Mouse (Mus musculus) kidney, postnatal 0 days (tissue): ENCODE data around the gene Llgl2. TPM values are rescaled to one million over a fixed set of nuclear protein-coding genes. Genes with fewer than 3 reads are reported as not detected.
A peak's percentile ranks its signal among the peaks of the same experiment; 100 is the strongest.

ENCODE experiments used
- ATAC-seq: fragments of 200-750 bp; cut with Nextera tagmentation; replicated peaks from 2 replicates; pipeline ENCODE4 v1.8.0; 2017; ENCODE audit warnings: low read depth, moderate number of reproducible peaks, moderate TSS enrichment, moderate library complexity; ENCODE audit not compliant: low FRiP score
- DNase-seq: peaks from one replicate; pipeline ENCODE4 v3.0.0-alpha.2; 2016; ENCODE audit warnings: low spot score
- H3K27ac ChIP-seq: fragments of 300-500 bp; sonication (generic); 2 replicates; pipeline ENCODE4 v1.5.1; 2014; ENCODE audit warnings: mild to moderate bottlenecking
- H3K27me3 ChIP-seq: fragments of 300-500 bp; sonication (generic); 2 replicates; pipeline ENCODE4 v1.6.1; 2014; ENCODE audit warnings: low read length, mixed read lengths; ENCODE audit not compliant: insufficient read depth
- H3K36me3 ChIP-seq: fragments of 300-500 bp; sonication (generic); 2 replicates; pipeline ENCODE4 v1.6.1; 2014; ENCODE audit warnings: low read length, mixed read lengths; ENCODE audit not compliant: insufficient read depth
- H3K4me1 ChIP-seq: fragments of 300-500 bp; sonication (generic); replicated peaks from 2 replicates; pipeline ENCODE4 v1.6.1; 2014; ENCODE audit warnings: antibody characterized with exemption, low read length, mixed read lengths; ENCODE audit not compliant: insufficient read depth
- H3K4me2 ChIP-seq: fragments of 300-500 bp; sonication (generic); 2 replicates; pipeline ENCODE4 v1.6.1; 2014; ENCODE audit warnings: mild to moderate bottlenecking, low read length, moderate library complexity, mixed read lengths
- H3K4me3 ChIP-seq: fragments of 300-500 bp; sonication (generic); replicated peaks from 2 replicates; pipeline ENCODE4 v1.5.1; 2014; ENCODE audit warnings: low read depth, low read length
- H3K9ac ChIP-seq: fragments of 300-500 bp; sonication (generic); 2 replicates; pipeline ENCODE4 v1.6.1; 2014; ENCODE audit warnings: low read depth, low read length
- H3K9me3 ChIP-seq: fragments of 300-500 bp; sonication (generic); replicated peaks from 2 replicates; pipeline ENCODE4 v1.6.1; 2016; ENCODE audit warnings: low read length, inconsistent platforms, mixed read lengths
- CTCF ChIP-seq: IDR thresholded peaks from 2 replicates; pipeline ENCODE4 v1.5.1; 2016; ENCODE audit warnings: antibody characterized with exemption, low read depth, mild to moderate bottlenecking, moderate library complexity
- WGBS: fragments of 180-500 bp; shearing (Covaris S2); extraction: QIAGEN DNeasy Blood & Tissue Kit; methylation state at CpG from one replicate; pipeline ENCODE4 v1.1.7; 2014; 5-methylcytosine and 5-hydroxymethylcytosine counted together
- polyA plus RNA-seq: library from polyadenylated mRNA; unstranded; fragments of >200 nt; fragmentation: Nextera tagmentation; extraction: Ambion mirVana; gene quantifications from 2 replicates; pipeline ENCODE4 v1.2.1, GENCODE M21; 2015

Gene Llgl2
- polyA plus RNA-seq, 1 experiment from 2014 or later: 61.2 TPM

- ATAC-seq (no peak), DNase-seq (no peak)
- 91% methylated on average over 5 of the region's 5 CpGs for WGBS
- TF ChIP-seq CTCF: no peak
- Histone ChIP-seq H3K36me3 (0 out of 2 replicates have a peak, but pooled peaks cover 3% of the 10 kb centered on the region), H3K9ac (no peak overlapping the region), H3K9me3 (no peaks in the 10 kb centered on the region), H3K4me2 (no peak overlapping the region), H3K4me3 (no peak overlapping the region), H3K27ac (no peak overlapping the region), H3K4me1 (0 out of 2 replicates have a peak, but pooled peaks cover 3% of the 10 kb centered on the region), H3K27me3 (no peaks in the 10 kb centered on the region)
These were observed 64.2 kb downstream of the Llgl2 start for GRCm38 (mm10) chr11:115888020-115888419.

GRCm38 (mm10) chr11:115889159-115889558, 65.3 kb downstream of the Llgl2 start:
- Histone ChIP-seq H3K36me3 (0 out of 2 replicates have a peak, but pooled peaks cover 13% of the 10 kb centered on the region), H3K4me3 (no peak overlapping the region), H3K4me2 (no peak overlapping the region), H3K4me1 (no peaks in the 10 kb centered on the region), H3K9me3 (no peaks in the 10 kb centered on the region), H3K9ac (no peak overlapping the region), H3K27me3 (no peaks in the 10 kb centered on the region), H3K27ac (no peak overlapping the region)
- no peak for TF ChIP-seq CTCF
- 83% methylated on average over 6 of the region's 6 CpGs for WGBS
- no peak for DNase-seq
- no peak for ATAC-seq

- Histone ChIP-seq H3K4me2 (no peak overlapping the region), H3K9me3 (no peaks in the 10 kb centered on the region), H3K27me3 (no peaks in the 10 kb centered on the region), H3K4me1 (no peaks in the 10 kb centered on the region), H3K4me3 (no peak overlapping the region), H3K9ac (no peak overlapping the region), H3K27ac (no peak overlapping the region), H3K36me3 (0 out of 2 replicates have a peak, but pooled peaks cover 13% of the 10 kb centered on the region)
- ATAC-seq (no peak), DNase-seq (no peak)
- WGBS: 66% methylated on average over 6 of the region's 6 CpGs
- no peak for TF ChIP-seq CTCF
These were observed 68.4 kb downstream of the Llgl2 start for GRCm38 (mm10) chr11:115892213-115892612.

GRCm38 (mm10) chr11:115893071-115893470, 69.2 kb downstream of the Llgl2 start:
- 89% methylated on average over 9 of the region's 9 CpGs for WGBS
- 0 out of 2 replicates have a peak, but pooled peaks cover 13% of the 10 kb centered on the region for H3K36me3 ChIP-seq
- no peak for ATAC-seq
- TF ChIP-seq CTCF: no peak
- H3K9ac ChIP-seq: no peak overlapping the region
- DNase-seq: no peak
- no peak overlapping the region for H3K27ac ChIP-seq
- H3K9me3 ChIP-seq: no peaks in the 10 kb centered on the region
- no peak overlapping the region for H3K4me3 ChIP-seq
- no peaks in the 10 kb centered on the region for H3K27me3 ChIP-seq
- no peaks in the 10 kb centered on the region for H3K4me1 ChIP-seq
- no peak overlapping the region for H3K4me2 ChIP-seq

GRCm38 (mm10) chr11:115894755-115895520, 71.1 kb downstream of the Llgl2 start:
- H3K27ac ChIP-seq: no peak overlapping the region
- no peak overlapping the region for H3K4me2 ChIP-seq
- peaks cover 6% of the 10 kb centered on the region for H3K4me1 ChIP-seq
- peak; percentile 66 for TF ChIP-seq CTCF
- 69% methylated on average over 14 of the region's 14 CpGs for WGBS
- H3K36me3 ChIP-seq: 0 out of 2 replicates have a peak, but pooled peaks cover 13% of the 10 kb centered on the region
- H3K4me3 ChIP-seq: no peak overlapping the region
- no peak overlapping the region for H3K9ac ChIP-seq
- H3K27me3 ChIP-seq: no peaks in the 10 kb centered on the region
- no peak for ATAC-seq
- H3K9me3 ChIP-seq: no peaks in the 10 kb centered on the region
- peak; percentile 56 for DNase-seq

GRCm38 (mm10) chr11:115898446-115898845, 74.6 kb downstream of the Llgl2 start:
- Histone ChIP-seq H3K4me2 (no peak overlapping the region), H3K36me3 (0 out of 2 replicates have a peak, but pooled peaks cover 7% of the 10 kb centered on the region), H3K9me3 (no peaks in the 10 kb centered on the region), H3K27ac (no peak overlapping the region), H3K27me3 (no peaks in the 10 kb centered on the region), H3K4me3 (no peak overlapping the region), H3K9ac (no peak overlapping the region), H3K4me1 (peaks cover 34% of the 10 kb centered on the region)
- no peak for DNase-seq
- no peak for ATAC-seq
- 79% methylated on average over 7 of the region's 7 CpGs for WGBS
- TF ChIP-seq CTCF: no peak
